8 mouse cellular contexts compared by ENCODE assay signal in genomic region chr7:47015390-47016065, GRCm38 (mm10). TPM values are rescaled to one million over a fixed set of nuclear protein-coding genes. Genes with fewer than 3 reads are reported as not detected.
DNase-seq lines count a peak whose midpoint lies in the region; ATAC-seq lines count a peak whose summit lies in the region.

No protein-coding gene starts in this region.

- peak; percentile 91 for DNase-seq in NIH3T3 (ENCODE audit: low read depth)
- DNase-seq in cerebellum, postnatal 10 days = peak; percentile 86 to 91
- peak; percentile 62 to 66 for DNase-seq in frontal cortex, postnatal 14 days (ENCODE audit: low spot score in 2 of 2)
- DNase-seq in layer of hippocampus, postnatal 36 days = peak; percentile 69 to 73
- peak; percentile 93 for DNase-seq in lung, postnatal 25 days (ENCODE audit: low spot score)
- peak; percentile 47 for DNase-seq in retina, adult 2 months (ENCODE audit: low read depth, low spot score)
- peak; percentile 60 to 74 for DNase-seq in thymus, postnatal 36 days

- H3K4me1 ChIP-seq in hindbrain, embryonic 13.5 days (replicated peaks) = peaks cover 7% of the 10 kb centered on the region

- WGBS in hindbrain, embryonic 13.5 days = 10% methylated on average over 6 of the region's 6 CpGs

- peak; percentile 89 for ATAC-seq in hindbrain, embryonic 13.5 days (ENCODE audit: low FRiP score)

- H3K4me3 ChIP-seq in hindbrain, embryonic 13.5 days = peak overlapping the region; percentile 26

- 0 out of 2 replicates have a peak, but pooled peaks cover 3% of the 10 kb centered on the region for H3K27me3 ChIP-seq in hindbrain, embryonic 13.5 days

- peak overlapping the region; percentile 60 for H3K9ac ChIP-seq in hindbrain, embryonic 13.5 days

- H3K9me3 ChIP-seq in hindbrain, embryonic 13.5 days = no peaks in the 10 kb centered on the region

- H3K4me2 ChIP-seq in hindbrain, embryonic 13.5 days = peak overlapping the region; percentile 50

- no peaks in the 10 kb centered on the region for H3K36me3 ChIP-seq in hindbrain, embryonic 13.5 days

- H3K27ac ChIP-seq in hindbrain, embryonic 13.5 days = peak overlapping the region; percentile 48; the same call in 1 of the 2 replicates

RNA-seq across cellular contexts. Expression of gene Spty2d1, which starts 7.3 kb away (rescaled TPM):
- polyA plus RNA-seq in hindbrain, embryonic 13.5 days (2015; fragmentation: Nextera tagmentation; extraction: Ambion mirVana) = 8.9 and 9.8 TPM in 2 replicates
- 10 to 100 TPM; 16.3 to 16.5 TPM for total RNA-seq in layer of hippocampus, postnatal 36 days (2021)

RNA-seq across cellular contexts. Expression of gene Gm9999, which starts 32.1 kb away (rescaled TPM):
- not detected in 2 replicates for polyA plus RNA-seq in hindbrain, embryonic 13.5 days (2015; fragmentation: Nextera tagmentation; extraction: Ambion mirVana)
- total RNA-seq in layer of hippocampus, postnatal 36 days (2021) = not detected

RNA-seq across cellular contexts. Expression of gene Tmem86a, which starts 34.9 kb away (rescaled TPM):
- 24.4 and 27.1 TPM in 2 replicates for polyA plus RNA-seq in hindbrain, embryonic 13.5 days (2015; fragmentation: Nextera tagmentation; extraction: Ambion mirVana)
- total RNA-seq in layer of hippocampus, postnatal 36 days (2021) = 10 to 100 TPM; 11.9 to 12.5 TPM

RNA-seq across cellular contexts. Expression of gene Uevld, which starts 57.2 kb away (rescaled TPM):
- polyA plus RNA-seq in hindbrain, embryonic 13.5 days (2015; fragmentation: Nextera tagmentation; extraction: Ambion mirVana) = 5.0 and 5.9 TPM in 2 replicates
- 10 to 100 TPM; 15.5 to 18.3 TPM for total RNA-seq in layer of hippocampus, postnatal 36 days (2021)

Comparison
In these comparisons a context has a peak if more than half of its experiments do, and no peak if none do; other contexts are left out.
1. Peak in every context shown above with its lines: DNase-seq, ATAC-seq, H3K4me3 ChIP-seq and H3K27ac ChIP-seq.